Mouse (Mus musculus) hindbrain, embryonic 11.5 days (tissue): ENCODE measurements around the gene Rest. TPM values are rescaled to one million over a fixed set of nuclear protein-coding genes. Genes with fewer than 3 reads are reported as not detected.

Source experiments
- ATAC-seq: fragments of 200-750 bp; cut with Nextera tagmentation; 2 replicates; pipeline ENCODE4 v1.8.0; 2017; ENCODE audit warnings: mild to moderate bottlenecking, moderate TSS enrichment, moderate library complexity; ENCODE audit not compliant: low FRiP score
- DNase-seq: peaks from one replicate; pipeline ENCODE4 v3.0.0-alpha.2; 2015; ENCODE audit warnings: low spot score
- H3K27ac ChIP-seq: fragments of 300-500 bp; sonication (generic); 2 replicates; pipeline ENCODE4 v1.5.1; 2014; ENCODE audit warnings: mild to moderate bottlenecking, low read depth, low read length
- H3K27me3 ChIP-seq: fragments of 300-500 bp; sonication (generic); 2 replicates; pipeline ENCODE4 v1.6.1; 2014; ENCODE audit warnings: mild to moderate bottlenecking, low read length, moderate library complexity, mixed read lengths; ENCODE audit not compliant: control insufficient read depth, insufficient read depth
- H3K36me3 ChIP-seq: fragments of 300-500 bp; sonication (generic); 2 replicates; pipeline ENCODE4 v1.6.1; 2014; ENCODE audit warnings: mild to moderate bottlenecking, low read length, moderate library complexity, mixed read lengths; ENCODE audit not compliant: control insufficient read depth, insufficient read depth
- H3K4me1 ChIP-seq: fragments of 300-500 bp; sonication (generic); replicated peaks from 2 replicates; pipeline ENCODE4 v1.6.1; 2014; ENCODE audit warnings: low read length, mixed read lengths; ENCODE audit not compliant: control insufficient read depth, insufficient read depth
- H3K4me2 ChIP-seq: fragments of 300-500 bp; sonication (generic); replicated peaks from 2 replicates; pipeline ENCODE4 v1.6.1; 2014; ENCODE audit warnings: mild to moderate bottlenecking, low read depth, low read length
- H3K4me3 ChIP-seq: fragments of 300-500 bp; sonication (generic); 2 replicates; pipeline ENCODE4 v1.5.1; 2014; ENCODE audit warnings: low read depth, low read length
- H3K9ac ChIP-seq: fragments of 300-500 bp; sonication (generic); 2 replicates; pipeline ENCODE4 v1.6.1; 2014; ENCODE audit warnings: low read depth, low read length
- H3K9me3 ChIP-seq: fragments of 300-500 bp; sonication (generic); 2 replicates; pipeline ENCODE4 v1.6.1; 2016; ENCODE audit warnings: low read length; ENCODE audit not compliant: control insufficient read depth
- WGBS: fragments of 180-500 bp; shearing (Covaris S2); extraction: QIAGEN DNeasy Blood & Tissue Kit; methylation state at CpG from one replicate; pipeline ENCODE4 v1.1.7; 2014; 5-methylcytosine and 5-hydroxymethylcytosine counted together
- polyA plus RNA-seq: library from polyadenylated mRNA; unstranded; fragments of >200 nt; fragmentation: Nextera tagmentation; extraction: Ambion mirVana; gene quantifications from 2 replicates; pipeline ENCODE4 v1.2.1, GENCODE M21; 2014

Rest gene
- polyA plus RNA-seq, 1 experiment from 2014 or later = 23.8 TPM

DNA sequence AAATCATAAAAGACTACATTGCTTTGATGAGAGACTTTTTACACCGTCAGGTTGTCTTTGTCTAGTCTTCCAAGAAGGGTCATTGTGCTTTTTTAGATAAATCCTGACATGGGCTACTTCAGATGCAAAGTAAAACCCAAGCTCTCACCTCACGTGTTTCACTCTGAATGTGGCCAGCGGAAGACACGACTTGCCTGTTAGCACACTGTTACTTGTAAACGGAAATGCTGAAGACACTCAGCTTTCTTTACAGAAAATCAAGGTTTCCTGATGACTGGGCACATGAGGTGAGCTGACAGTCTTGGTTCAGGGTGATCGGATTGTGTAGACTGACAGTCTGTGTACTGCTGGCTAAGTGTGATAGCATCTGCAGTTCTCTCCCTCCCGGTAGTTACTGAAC is 20.4 kb downstream of the Rest start:
- H3K27me3 ChIP-seq = no peaks in the 10 kb centered on the region
- WGBS = 89% methylated on average over 7 of the region's 7 CpGs
- H3K9ac ChIP-seq = no peak overlapping the region
- H3K4me2 ChIP-seq = no peak overlapping the region
- 0 out of 2 replicates have a peak, but pooled peaks cover 4% of the 10 kb centered on the region for H3K36me3 ChIP-seq
- no peak overlapping the region for H3K4me3 ChIP-seq
- no peak for ATAC-seq
- no peak overlapping the region for H3K27ac ChIP-seq
- H3K4me1 ChIP-seq = no peaks in the 10 kb centered on the region
- H3K9me3 ChIP-seq = no peaks in the 10 kb centered on the region
- DNase-seq = no peak

DNA sequence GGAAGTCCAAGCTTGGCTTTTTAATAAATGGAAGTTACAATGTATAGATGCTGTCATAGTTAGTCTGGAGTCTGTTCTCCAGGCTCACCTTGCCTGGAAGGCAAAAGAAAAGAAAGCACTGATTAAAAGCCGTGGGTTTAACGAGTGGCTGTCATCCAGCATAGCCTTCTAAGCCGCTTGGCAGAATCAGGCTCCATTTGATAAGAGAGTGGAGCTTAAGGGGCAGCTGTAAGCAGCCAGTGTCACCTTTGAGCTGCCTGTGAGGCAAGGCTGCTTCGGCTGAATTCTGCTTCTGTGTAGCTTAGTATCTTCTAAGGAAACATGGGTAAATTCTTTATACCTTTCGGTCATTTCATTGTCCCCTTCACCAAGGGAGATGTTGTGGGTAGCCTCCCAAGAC is 21.6 kb downstream of the Rest start:
- ATAC-seq = no peak

DNA sequence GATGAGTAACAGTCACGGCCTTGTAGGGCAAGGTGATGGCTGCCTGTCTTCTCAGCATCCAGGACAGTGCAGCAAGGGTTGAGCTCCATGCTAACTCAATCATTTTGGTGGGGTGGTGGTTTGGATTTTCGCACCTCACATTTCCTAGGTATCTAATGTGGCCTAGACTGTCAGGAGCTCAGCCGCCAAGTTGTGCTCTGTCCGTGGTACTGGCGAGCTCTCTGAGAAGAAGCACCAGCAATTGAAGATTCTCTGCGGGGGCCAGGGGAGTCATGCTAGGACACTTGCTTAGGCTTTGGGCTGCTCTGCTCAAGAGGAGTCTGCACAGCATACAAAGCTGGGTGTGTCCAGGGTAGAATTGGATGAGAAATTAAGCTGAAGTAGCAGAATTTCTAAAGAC is 22.6 kb downstream of the Rest start:
- 0 out of 2 replicates have a peak, but pooled peaks cover 4% of the 10 kb centered on the region for H3K36me3 ChIP-seq
- no peak overlapping the region for H3K27ac ChIP-seq
- no peaks in the 10 kb centered on the region for H3K9me3 ChIP-seq
- H3K4me2 ChIP-seq = no peak overlapping the region
- no peak overlapping the region for H3K9ac ChIP-seq
- H3K4me3 ChIP-seq = no peak overlapping the region
- ATAC-seq (no peak), DNase-seq (no peak)
- H3K4me1 ChIP-seq = no peaks in the 10 kb centered on the region
- no peaks in the 10 kb centered on the region for H3K27me3 ChIP-seq
- 79% methylated on average over 6 of the region's 6 CpGs for WGBS

More for the DNA sequence above, 21.6 kb downstream of the Rest start:
- Histone ChIP-seq H3K4me3 (no peak overlapping the region), H3K27ac (no peak overlapping the region), H3K9me3 (no peaks in the 10 kb centered on the region), H3K4me2 (no peak overlapping the region), H3K36me3 (0 out of 2 replicates have a peak, but pooled peaks cover 4% of the 10 kb centered on the region), H3K27me3 (no peaks in the 10 kb centered on the region), H3K9ac (no peak overlapping the region), H3K4me1 (no peaks in the 10 kb centered on the region)
- DNase-seq = no peak
- 98% methylated on average over 5 of the region's 5 CpGs for WGBS

- Histone ChIP-seq H3K9ac (no peak overlapping the region), H3K4me2 (no peak overlapping the region), H3K27me3 (no peaks in the 10 kb centered on the region), H3K36me3 (0 out of 2 replicates have a peak, but pooled peaks cover 4% of the 10 kb centered on the region), H3K27ac (no peak overlapping the region), H3K9me3 (no peaks in the 10 kb centered on the region), H3K4me1 (no peaks in the 10 kb centered on the region), H3K4me3 (no peak overlapping the region)
- DNase-seq (no peak), ATAC-seq (no peak)
- WGBS = 90% methylated on average over 8 of the region's 8 CpGs
These were observed 24.4 kb downstream of the Rest start for GRCm38 (mm10) chr5:77289686-77290085.

DNA sequence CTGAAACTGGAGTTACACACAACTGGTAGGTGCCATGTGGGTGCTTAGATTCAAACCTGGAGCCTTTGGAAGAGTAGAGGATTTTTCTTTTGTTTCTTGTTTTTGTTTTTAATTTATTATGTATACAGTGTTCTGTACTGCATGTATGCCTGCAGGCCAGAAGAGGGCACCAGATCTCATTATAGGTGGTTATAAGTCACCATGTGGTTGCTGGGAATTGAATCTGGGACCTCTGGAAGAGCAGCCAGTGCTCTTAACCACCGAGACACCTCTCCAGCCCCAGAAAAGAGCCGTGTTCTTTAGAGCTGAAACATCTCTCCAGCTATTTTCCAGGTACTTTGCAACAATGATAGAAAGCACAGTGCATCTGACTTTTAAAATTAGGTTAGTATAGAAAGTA is 25.3 kb downstream of the Rest start:
- Histone ChIP-seq H3K27me3 (no peaks in the 10 kb centered on the region), H3K36me3 (0 out of 2 replicates have a peak, but pooled peaks cover 4% of the 10 kb centered on the region), H3K9me3 (no peaks in the 10 kb centered on the region), H3K4me1 (no peaks in the 10 kb centered on the region), H3K4me2 (no peak overlapping the region), H3K4me3 (no peak overlapping the region), H3K27ac (no peak overlapping the region), H3K9ac (no peak overlapping the region)
- DNase-seq (no peak), ATAC-seq (no peak)
- WGBS = 89% methylated on average over 2 of the region's 2 CpGs

DNA sequence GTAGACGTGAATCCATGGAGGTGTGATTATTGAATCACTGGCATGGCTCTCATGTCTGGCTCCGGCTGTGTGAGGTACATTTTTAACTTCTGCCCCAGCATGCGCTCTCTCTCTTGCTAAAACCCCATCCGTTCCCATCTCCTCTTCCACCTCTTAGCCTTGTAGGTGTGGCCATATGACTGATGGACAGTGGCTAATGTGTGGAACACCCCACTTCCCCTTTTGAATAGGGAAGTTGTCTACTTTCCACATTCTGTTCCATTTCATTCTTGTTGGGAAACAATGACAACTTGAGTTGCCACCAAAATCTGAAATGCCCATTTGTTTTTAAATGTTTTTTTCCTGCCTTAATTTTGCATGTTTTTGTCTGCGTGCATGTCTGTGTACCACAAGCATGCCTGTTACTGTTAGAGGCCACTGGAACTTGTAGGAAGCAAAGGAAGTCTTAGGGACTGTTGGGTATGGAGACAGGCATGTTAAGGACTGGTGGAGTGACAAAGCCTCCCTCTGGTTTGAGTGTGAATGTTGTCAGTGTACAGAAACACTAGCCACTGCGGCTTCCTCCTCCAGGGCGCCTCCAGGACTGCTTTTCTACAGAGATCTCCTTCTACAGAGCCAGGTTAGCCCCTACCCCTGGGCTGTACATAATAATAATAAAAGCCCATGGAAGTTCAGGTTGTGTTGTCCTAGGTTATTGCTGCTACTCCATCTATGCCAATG is 27.7 kb downstream of the Rest start:
- ATAC-seq = no peak
- H3K27me3 ChIP-seq = no peaks in the 10 kb centered on the region
- H3K9me3 ChIP-seq = no peaks in the 10 kb centered on the region
- H3K4me2 ChIP-seq = no peak overlapping the region
- 90% methylated on average over 7 of the region's 7 CpGs for WGBS
- no peak for DNase-seq
- H3K4me3 ChIP-seq = no peak overlapping the region
- no peak overlapping the region for H3K27ac ChIP-seq
- H3K9ac ChIP-seq = no peak overlapping the region
- H3K4me1 ChIP-seq = no peaks in the 10 kb centered on the region
- H3K36me3 ChIP-seq = 0 out of 2 replicates have a peak, but pooled peaks cover 4% of the 10 kb centered on the region

GRCm38 (mm10) chr5:77299486-77299885 is 34.2 kb downstream of the Rest start:
- no peak for ATAC-seq
- H3K27ac ChIP-seq = no peak overlapping the region
- no peak overlapping the region for H3K4me2 ChIP-seq
- DNase-seq = no peak
- no peaks in the 10 kb centered on the region for H3K27me3 ChIP-seq
- no peaks in the 10 kb centered on the region for H3K9me3 ChIP-seq
- WGBS = 94% methylated on average over 2 of the region's 2 CpGs
- H3K9ac ChIP-seq = no peak overlapping the region
- peaks cover 9% of the 10 kb centered on the region for H3K36me3 ChIP-seq
- no peaks in the 10 kb centered on the region for H3K4me1 ChIP-seq
- no peak overlapping the region for H3K4me3 ChIP-seq

- Histone ChIP-seq H3K27me3 (no peaks in the 10 kb centered on the region), H3K27ac (no peak overlapping the region), H3K9me3 (no peaks in the 10 kb centered on the region), H3K4me1 (no peaks in the 10 kb centered on the region), H3K4me2 (no peak overlapping the region), H3K4me3 (no peak overlapping the region), H3K9ac (no peak overlapping the region), H3K36me3 (peaks cover 12% of the 10 kb centered on the region)
- DNase-seq (no peak), ATAC-seq (no peak)
- WGBS = 92% methylated on average over 5 of the region's 6 CpGs
These were observed 36.1 kb downstream of the Rest start for GRCm38 (mm10) chr5:77301296-77301903.
